Mouse (Mus musculus) forebrain, embryonic 10.5 days (tissue): Measurements from ENCODE around the gene Espl1. TPM values are rescaled to one million over a fixed set of nuclear protein-coding genes. Genes with fewer than 3 reads are reported as not detected.

Experiments
- DNase-seq: peaks from one replicate; pipeline ENCODE4 v3.0.0-alpha.2; 2017; ENCODE audit warnings: low spot score; ENCODE audit errors: extremely low spot score
- H3K27ac ChIP-seq: fragments of 300-500 bp; sonication (generic); 2 replicates; pipeline ENCODE4 v1.5.1; 2016; ENCODE audit warnings: mild to moderate bottlenecking
- H3K27me3 ChIP-seq: fragments of 300-500 bp; sonication (generic); 2 replicates; pipeline ENCODE4 v1.6.1; 2016; ENCODE audit warnings: mild to moderate bottlenecking; ENCODE audit not compliant: poor library complexity, severe bottlenecking
- H3K36me3 ChIP-seq: fragments of 300-500 bp; sonication (generic); replicated peaks from 2 replicates; pipeline ENCODE4 v1.6.1; 2016; ENCODE audit warnings: mild to moderate bottlenecking, moderate library complexity
- H3K4me1 ChIP-seq: fragments of 300-500 bp; sonication (generic); 2 replicates; pipeline ENCODE4 v1.6.1; 2016
- H3K4me3 ChIP-seq: fragments of 300-500 bp; sonication (generic); 2 replicates; pipeline ENCODE4 v1.5.1; 2016; ENCODE audit warnings: mild to moderate bottlenecking, moderate library complexity
- H3K9me3 ChIP-seq: fragments of 300-500 bp; sonication (generic); 2 replicates; pipeline ENCODE4 v1.6.1; 2016; ENCODE audit warnings: mild to moderate bottlenecking, moderate library complexity
- whole genome bisulfite sequencing: fragments of 180-500 bp; shearing (Covaris S2); methylation state at CpG from one replicate; pipeline ENCODE4 v1.1.7; 2016; 5-methylcytosine and 5-hydroxymethylcytosine counted together
- polyA plus RNA-seq: library from polyadenylated mRNA; unstranded; fragments of >200 nt; fragmentation: Nextera tagmentation; extraction: Ambion mirVana; gene quantifications from 2 replicates; pipeline ENCODE4 v1.2.1, GENCODE M21; 2016

The Espl1 gene
- polyA plus RNA-seq, 1 experiment from 2014 or later: 59.9 TPM

DNA sequence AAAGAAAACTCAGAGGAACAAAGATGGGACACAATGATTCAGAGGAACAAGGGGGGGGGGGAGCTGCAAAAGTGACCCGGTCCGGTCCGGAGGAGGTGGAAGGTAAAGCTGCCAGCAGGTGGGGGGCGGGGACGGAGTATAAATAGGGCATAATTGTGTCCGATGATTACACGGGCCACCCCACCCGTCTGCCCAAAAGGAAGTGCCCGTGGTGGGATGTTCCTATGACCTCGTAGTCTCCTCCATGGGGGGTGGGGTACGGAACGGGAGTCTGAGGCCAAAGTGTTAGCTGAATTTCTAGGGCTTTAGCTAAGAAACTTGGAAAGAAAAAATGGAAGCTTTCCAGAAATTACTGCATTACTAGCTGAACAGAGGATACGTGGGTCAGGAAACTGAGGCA is 73.9 kb downstream of the Espl1 start:
- Histone ChIP-seq H3K27ac (0 out of 2 replicates have a peak overlapping the region, but pooled peaks have one; percentile 70), H3K4me3 (no peak overlapping the region), H3K9me3 (no peaks in the 10 kb centered on the region), H3K27me3 (peaks cover 74% of the 10 kb centered on the region), H3K4me1 (peaks cover 39% of the 10 kb centered on the region), H3K36me3 (no peaks in the 10 kb centered on the region)
- 13% methylated on average over 13 of the region's 13 CpGs for whole genome bisulfite sequencing
- DNase-seq: no peak

GRCm38 (mm10) chr15:102370727-102371126 is 74.7 kb downstream of the Espl1 start:
- Histone ChIP-seq H3K27me3 (peaks cover 74% of the 10 kb centered on the region), H3K9me3 (no peaks in the 10 kb centered on the region), H3K27ac (peak overlapping the region; percentile 70), H3K36me3 (no peaks in the 10 kb centered on the region), H3K4me3 (peak overlapping the region; percentile 22; the same call in 1 of the 2 replicates), H3K4me1 (peaks cover 35% of the 10 kb centered on the region)
- 9% methylated on average over 10 of the region's 10 CpGs for WGBS
- DNase-seq: no peak

Other genes with a start within 250 kb of the Espl1 start
- 140 and 143 TPM in 2 replicates for gene Eif4b, start 222.5 kb upstream of the Espl1 start, polyA plus RNA-seq
- gene Tns2, start 195.9 kb upstream of the Espl1 start, polyA plus RNA-seq: 11.1 and 13.1 TPM in 2 replicates
- 10.8 and 12.7 TPM in 2 replicates for gene Spryd3, start 160.0 kb upstream of the Espl1 start, polyA plus RNA-seq
- gene Igfbp6, start 151.9 kb upstream of the Espl1 start, polyA plus RNA-seq: 0.14 and 0.17 TPM in 2 replicates
- 0.09 TPM in 1 of 2 replicates, not detected in the other for gene Soat2, start 145.7 kb upstream of the Espl1 start, polyA plus RNA-seq
- 71.7 and 72.7 TPM in 2 replicates for gene Zfp740, start 93.0 kb upstream of the Espl1 start, polyA plus RNA-seq
- gene Csad, start 91.5 kb upstream of the Espl1 start, polyA plus RNA-seq: 36.0 and 39.9 TPM in 2 replicates
- 0.42 and 0.55 TPM in 2 replicates for gene Itgb7, start 64.3 kb upstream of the Espl1 start, polyA plus RNA-seq
- gene Rarg, start 38.7 kb upstream of the Espl1 start, polyA plus RNA-seq: 27.5 and 31.3 TPM in 2 replicates
- 0.48 and 0.76 TPM in 2 replicates for gene Gm9918, start 25.7 kb upstream of the Espl1 start, polyA plus RNA-seq
- 64.2 and 66.8 TPM in 2 replicates for gene Mfsd5, start 16.8 kb upstream of the Espl1 start, polyA plus RNA-seq
- 311 and 331 TPM in 2 replicates for gene Pfdn5, start 29.9 kb downstream of the Espl1 start, polyA plus RNA-seq
- 127 and 128 TPM in 2 replicates for gene Myg1, start 35.4 kb downstream of the Espl1 start, polyA plus RNA-seq
- 141 and 144 TPM in 2 replicates for gene Aaas, start 54.5 kb downstream of the Espl1 start, polyA plus RNA-seq
- gene Sp7, start 70.9 kb downstream of the Espl1 start, polyA plus RNA-seq: 0.25 and 0.42 TPM in 2 replicates
- 9.7 and 9.9 TPM in 2 replicates for gene Sp1, start 109.9 kb downstream of the Espl1 start, polyA plus RNA-seq
- 0.33 TPM in 1 of 2 replicates, not detected in the other for gene Amhr2, start 149.1 kb downstream of the Espl1 start, polyA plus RNA-seq
- 70.7 and 74.6 TPM in 2 replicates for gene Prr13, start 162.8 kb downstream of the Espl1 start, polyA plus RNA-seq
- 205 and 217 TPM in 2 replicates for gene Pcbp2, start 174.3 kb downstream of the Espl1 start, polyA plus RNA-seq
- gene Gm10337, start 207.5 kb downstream of the Espl1 start, polyA plus RNA-seq: not detected in 2 replicates
- gene Map3k12, start 220.8 kb downstream of the Espl1 start, polyA plus RNA-seq: 24.0 and 25.4 TPM in 2 replicates
- gene Tarbp2, start 221.9 kb downstream of the Espl1 start, polyA plus RNA-seq: 132 and 137 TPM in 2 replicates
- gene Npff, start 228.7 kb downstream of the Espl1 start, polyA plus RNA-seq: 1.3 and 2.2 TPM in 2 replicates